Mouse (Mus musculus) kidney, embryonic 15.5 days (tissue): ENCODE results near the gene Repin1. TPM values are rescaled to one million over a fixed set of nuclear protein-coding genes. Genes with fewer than 3 reads are reported as not detected.
A peak's percentile ranks its signal among the peaks of the same experiment; 100 is the strongest.

ENCODE experiments used
- ATAC-seq: fragments of 200-750 bp; cut with Nextera tagmentation; replicated peaks from 2 replicates; pipeline ENCODE4 v1.8.0; 2017; ENCODE audit warnings: moderate TSS enrichment; ENCODE audit not compliant: low FRiP score
- H3K27ac ChIP-seq: fragments of 300-500 bp; sonication (generic); 2 replicates; pipeline ENCODE4 v1.5.1; 2015; ENCODE audit warnings: mild to moderate bottlenecking, inconsistent platforms
- H3K27me3 ChIP-seq: fragments of 300-500 bp; sonication (generic); 2 replicates; pipeline ENCODE4 v1.6.1; 2015; ENCODE audit warnings: inconsistent platforms
- H3K36me3 ChIP-seq: fragments of 300-500 bp; sonication (generic); 2 replicates; pipeline ENCODE4 v1.6.1; 2015; ENCODE audit warnings: inconsistent platforms
- H3K4me1 ChIP-seq: fragments of 300-500 bp; sonication (generic); 2 replicates; pipeline ENCODE4 v1.6.1; 2015; ENCODE audit warnings: inconsistent platforms
- H3K4me2 ChIP-seq: fragments of 300-500 bp; sonication (generic); 2 replicates; pipeline ENCODE4 v1.6.1; 2015; ENCODE audit warnings: moderate library complexity, mild to moderate bottlenecking, inconsistent platforms
- H3K4me3 ChIP-seq: fragments of 300-500 bp; sonication (generic); replicated peaks from 2 replicates; pipeline ENCODE4 v1.5.1; 2015; ENCODE audit warnings: mild to moderate bottlenecking, inconsistent platforms
- H3K9ac ChIP-seq: fragments of 300-500 bp; sonication (generic); 2 replicates; pipeline ENCODE4 v1.6.1; 2015; ENCODE audit warnings: mild to moderate bottlenecking, inconsistent platforms
- H3K9me3 ChIP-seq: fragments of 300-500 bp; sonication (generic); replicated peaks from 2 replicates; pipeline ENCODE4 v1.6.1; 2016; ENCODE audit warnings: inconsistent platforms
- WGBS: fragments of 180-500 bp; shearing (Covaris S2); methylation state at CpG from one replicate; pipeline ENCODE4 v1.1.7; 2015; ENCODE audit warnings: mixed read lengths; 5-methylcytosine and 5-hydroxymethylcytosine counted together
- polyA plus RNA-seq: library from polyadenylated mRNA; unstranded; fragments of >200 nt; fragmentation: Nextera tagmentation; extraction: Ambion mirVana; gene quantifications from 2 replicates; pipeline ENCODE4 v1.2.1, GENCODE M21; 2015

Repin1 gene
- polyA plus RNA-seq, 1 experiment from 2014 or later: 47.3 TPM

DNA sequence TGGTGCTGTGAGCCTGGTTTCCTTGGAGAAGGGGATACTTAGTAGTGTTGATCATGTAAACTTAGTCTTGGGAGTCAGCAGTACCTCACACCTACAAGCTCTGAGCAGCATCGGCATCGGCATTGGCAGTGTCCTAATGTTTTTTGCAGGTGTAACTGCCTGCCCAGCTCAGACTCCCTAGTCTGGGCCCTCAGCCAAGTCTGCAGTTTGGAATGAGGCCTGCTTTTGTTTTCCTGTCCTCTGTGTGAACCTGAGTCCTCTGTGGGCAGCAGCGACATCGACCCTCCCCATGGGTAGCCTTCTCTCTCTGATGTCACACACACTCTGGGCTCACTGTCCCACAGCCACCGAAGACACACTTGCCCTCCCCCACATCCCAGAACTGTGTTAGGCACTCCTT, 27.4 kb upstream of the Repin1 start:
- 25% methylated on average over 5 of the region's 5 CpGs for WGBS
- Histone ChIP-seq H3K27ac (peak overlapping the region; percentile 67), H3K9me3 (no peaks in the 10 kb centered on the region), H3K4me2 (no peak overlapping the region), H3K9ac (no peak overlapping the region), H3K4me3 (no peak overlapping the region), H3K36me3 (peaks cover 6% of the 10 kb centered on the region), H3K27me3 (no peaks in the 10 kb centered on the region), H3K4me1 (peaks cover 34% of the 10 kb centered on the region)
- peak; percentile 26 for ATAC-seq

- Histone ChIP-seq H3K9ac (no peak overlapping the region), H3K36me3 (peaks cover 6% of the 10 kb centered on the region; the same call in 1 of the 2 replicates), H3K4me1 (peaks cover 54% of the 10 kb centered on the region), H3K9me3 (no peaks in the 10 kb centered on the region), H3K27ac (peak overlapping the region; percentile 82), H3K27me3 (no peaks in the 10 kb centered on the region), H3K4me2 (no peak overlapping the region), H3K4me3 (no peak overlapping the region)
- 57% methylated on average over 21 of the region's 21 CpGs for WGBS
- peak; percentile 31 for ATAC-seq
Measured at GRCm38 (mm10) chr6:48568036-48568984, 25.4 kb upstream of the Repin1 start.

DNA sequence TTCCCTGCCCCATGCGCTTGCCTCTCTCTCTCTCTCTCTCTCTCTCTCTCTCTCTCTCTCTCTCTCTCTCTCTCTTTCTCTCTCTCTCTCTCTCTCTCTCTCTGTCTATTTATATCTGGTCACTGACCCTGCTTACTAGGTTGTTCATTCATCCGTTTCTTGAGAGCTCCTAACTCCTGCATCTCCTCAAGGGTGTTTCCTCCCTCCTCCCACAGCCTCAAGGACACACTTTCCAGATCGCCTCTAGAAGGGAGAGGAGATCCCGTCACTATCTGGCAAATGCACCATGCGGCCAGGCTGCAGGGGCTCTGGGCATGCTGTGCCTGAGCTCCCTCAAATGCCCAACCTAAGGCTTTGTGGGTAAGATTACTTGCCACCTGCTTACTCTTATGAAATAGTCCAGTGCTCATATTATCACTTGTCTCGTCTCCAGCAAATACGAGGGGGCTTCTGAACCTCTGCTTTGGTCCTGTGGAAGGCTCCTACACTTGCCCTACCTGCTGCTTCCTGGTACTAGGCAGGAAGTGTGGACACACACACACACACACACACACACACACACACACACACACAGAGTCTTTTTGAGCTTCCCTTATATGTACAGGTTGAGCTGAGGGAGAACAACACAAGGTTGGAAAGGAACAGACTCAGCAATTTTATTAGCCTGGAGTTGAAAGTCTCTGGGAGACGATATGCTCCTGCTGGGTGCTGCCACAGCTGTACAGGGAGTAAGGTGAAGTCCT, 24.4 kb upstream of the Repin1 start:
- no peak overlapping the region for H3K4me2 ChIP-seq
- no peak for ATAC-seq
- 59% methylated on average over 8 of the region's 8 CpGs for WGBS
- H3K27me3 ChIP-seq: no peaks in the 10 kb centered on the region
- H3K4me3 ChIP-seq: no peak overlapping the region
- no peak overlapping the region for H3K9ac ChIP-seq
- no peaks in the 10 kb centered on the region for H3K9me3 ChIP-seq
- H3K4me1 ChIP-seq: peaks cover 55% of the 10 kb centered on the region
- H3K36me3 ChIP-seq: peaks cover 6% of the 10 kb centered on the region; the same call in 1 of the 2 replicates
- peak overlapping the region; percentile 82 for H3K27ac ChIP-seq

DNA sequence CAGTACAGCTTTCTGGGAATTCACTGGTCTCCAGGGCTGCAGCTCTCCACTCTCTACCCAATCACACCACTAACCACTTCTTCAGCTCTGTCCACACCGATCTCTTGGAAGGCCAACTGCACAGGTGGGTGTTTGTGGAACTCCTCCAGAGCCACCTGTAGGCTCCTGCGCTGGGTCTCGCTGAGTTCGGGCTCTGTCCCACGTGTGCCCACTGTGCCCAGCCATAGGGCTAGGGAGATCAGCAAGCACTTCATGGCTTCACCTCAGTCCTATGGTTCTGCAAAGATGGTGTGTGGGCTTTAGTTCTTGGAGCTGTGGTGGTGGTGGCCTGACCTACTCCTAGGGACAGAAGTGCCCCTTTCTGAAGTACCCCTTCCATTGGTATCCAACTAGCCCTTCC, 21.7 kb upstream of the Repin1 start:
- Histone ChIP-seq H3K9ac (no peak overlapping the region), H3K4me2 (peak overlapping the region; percentile 47), H3K9me3 (no peaks in the 10 kb centered on the region), H3K27me3 (no peaks in the 10 kb centered on the region), H3K27ac (peak overlapping the region; percentile 75), H3K4me3 (peak overlapping the region; percentile 12), H3K36me3 (no peaks in the 10 kb centered on the region), H3K4me1 (peaks cover 41% of the 10 kb centered on the region)
- ATAC-seq: no peak
- WGBS: 91% methylated on average over 5 of the region's 5 CpGs

GRCm38 (mm10) chr6:48572572-48573061, 21.1 kb upstream of the Repin1 start, which contains the start of gene Rarres2:
Gene Rarres2, minus strand, starts transcription at chr6:48572789.
- peak within 1 kb of the TSS; percentile 47 for H3K4me2 ChIP-seq
- ATAC-seq: peak; percentile 58
- H3K36me3 ChIP-seq: no peaks in the 10 kb centered on the region
- peaks cover 43% of the 10 kb centered on the region for H3K4me1 ChIP-seq
- H3K9me3 ChIP-seq: no peaks in the 10 kb centered on the region
- peak within 1 kb of the TSS; percentile 12 for H3K4me3 ChIP-seq
- 10% methylated on average over 6 of the region's 6 CpGs for WGBS
- H3K27ac ChIP-seq: peak within 1 kb of the TSS; percentile 75
- H3K9ac ChIP-seq: no peak within 1 kb of the TSS
- no peaks in the 10 kb centered on the region for H3K27me3 ChIP-seq

GRCm38 (mm10) chr6:48573280-48573679, 20.4 kb upstream of the Repin1 start:
- H3K36me3 ChIP-seq: no peaks in the 10 kb centered on the region
- H3K9ac ChIP-seq: no peak overlapping the region
- no peaks in the 10 kb centered on the region for H3K27me3 ChIP-seq
- no peak overlapping the region for H3K4me3 ChIP-seq
- H3K4me1 ChIP-seq: peaks cover 43% of the 10 kb centered on the region
- no peaks in the 10 kb centered on the region for H3K9me3 ChIP-seq
- peak; percentile 49; the same call in 1 of the 2 replicates for ATAC-seq
- H3K4me2 ChIP-seq: no peak overlapping the region
- WGBS: 25% methylated on average over 10 of the region's 10 CpGs
- H3K27ac ChIP-seq: peak overlapping the region; percentile 72

DNA sequence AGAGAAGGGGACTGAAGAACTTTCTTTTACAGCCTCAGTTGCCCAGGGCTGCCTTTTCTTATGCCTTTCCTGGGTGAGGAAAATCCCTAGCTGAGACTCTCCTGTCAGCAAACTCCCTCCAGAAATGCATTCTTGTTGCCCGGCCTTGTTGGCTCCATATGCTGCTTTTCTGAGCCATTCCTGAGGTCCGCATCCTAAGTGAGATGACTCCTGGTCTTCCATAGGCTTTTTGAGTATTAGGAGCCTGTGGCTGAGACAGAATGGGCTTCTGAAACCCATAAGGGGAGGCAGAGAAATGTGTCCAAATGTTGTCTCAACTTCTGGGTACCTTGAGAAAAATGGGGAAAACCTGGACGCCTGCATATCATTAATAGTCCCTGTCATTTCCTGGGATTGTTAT, 19.7 kb upstream of the Repin1 start:
- 72% methylated on average over 3 of the region's 3 CpGs for WGBS
- Histone ChIP-seq H3K9me3 (no peaks in the 10 kb centered on the region), H3K4me1 (peaks cover 41% of the 10 kb centered on the region), H3K4me3 (no peak overlapping the region), H3K9ac (no peak overlapping the region), H3K4me2 (no peak overlapping the region), H3K36me3 (no peaks in the 10 kb centered on the region), H3K27ac (no peak overlapping the region), H3K27me3 (no peaks in the 10 kb centered on the region)
- ATAC-seq: no peak

- Histone ChIP-seq H3K9ac (no peak overlapping the region), H3K4me2 (no peak overlapping the region), H3K36me3 (no peaks in the 10 kb centered on the region), H3K4me3 (no peak overlapping the region), H3K27me3 (no peaks in the 10 kb centered on the region), H3K27ac (peak overlapping the region; percentile 61; the same call in 1 of the 2 replicates), H3K4me1 (peaks cover 18% of the 10 kb centered on the region), H3K9me3 (no peaks in the 10 kb centered on the region)
- WGBS: 24% methylated on average over 5 of the region's 5 CpGs
- ATAC-seq: no peak
Measured at GRCm38 (mm10) chr6:48578736-48579135, 14.9 kb upstream of the Repin1 start.

GRCm38 (mm10) chr6:48579215-48579648, 14.5 kb upstream of the Repin1 start:
- ATAC-seq: 0 out of 2 replicates have a peak, but pooled peaks have one; percentile 12
- H3K9me3 ChIP-seq: no peaks in the 10 kb centered on the region

DNA sequence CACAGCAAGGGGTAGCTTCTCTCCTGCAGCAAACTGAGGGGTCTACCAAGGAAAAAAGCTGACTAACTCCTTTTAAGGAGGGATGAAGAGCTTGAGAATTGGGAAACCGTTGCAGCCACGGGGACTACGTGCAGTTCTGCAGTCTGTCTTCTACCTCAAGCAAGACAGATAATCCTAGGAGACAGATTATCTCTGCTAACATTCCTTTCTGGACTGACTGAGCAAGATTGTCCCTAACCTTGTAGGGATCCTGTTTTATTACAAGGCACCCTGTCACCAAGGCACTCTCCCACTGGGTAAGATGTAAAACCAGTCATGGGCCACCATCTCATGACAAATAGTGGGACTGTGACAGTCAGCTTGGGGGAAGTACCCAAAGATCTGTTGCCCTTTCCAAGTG, 12.4 kb upstream of the Repin1 start:
- no peak for ATAC-seq
- no peak overlapping the region for H3K9ac ChIP-seq
- H3K4me1 ChIP-seq: peaks cover 18% of the 10 kb centered on the region
- H3K27ac ChIP-seq: no peak overlapping the region
- H3K27me3 ChIP-seq: no peaks in the 10 kb centered on the region
- no peaks in the 10 kb centered on the region for H3K36me3 ChIP-seq
- 62% methylated on average over 3 of the region's 3 CpGs for WGBS
- H3K4me3 ChIP-seq: no peak overlapping the region
- no peak overlapping the region for H3K4me2 ChIP-seq
- H3K9me3 ChIP-seq: no peaks in the 10 kb centered on the region

More at GRCm38 (mm10) chr6:48579215-48579648, 14.5 kb upstream of the Repin1 start:
- no peak overlapping the region for H3K9ac ChIP-seq
- H3K36me3 ChIP-seq: no peaks in the 10 kb centered on the region
- H3K4me1 ChIP-seq: peaks cover 18% of the 10 kb centered on the region
- 26% methylated on average over 5 of the region's 5 CpGs for WGBS
- H3K27me3 ChIP-seq: no peaks in the 10 kb centered on the region
- H3K4me3 ChIP-seq: no peak overlapping the region
- peak overlapping the region; percentile 61 for H3K27ac ChIP-seq
- H3K4me2 ChIP-seq: peak overlapping the region; percentile 6; the same call in 1 of the 2 replicates

DNA sequence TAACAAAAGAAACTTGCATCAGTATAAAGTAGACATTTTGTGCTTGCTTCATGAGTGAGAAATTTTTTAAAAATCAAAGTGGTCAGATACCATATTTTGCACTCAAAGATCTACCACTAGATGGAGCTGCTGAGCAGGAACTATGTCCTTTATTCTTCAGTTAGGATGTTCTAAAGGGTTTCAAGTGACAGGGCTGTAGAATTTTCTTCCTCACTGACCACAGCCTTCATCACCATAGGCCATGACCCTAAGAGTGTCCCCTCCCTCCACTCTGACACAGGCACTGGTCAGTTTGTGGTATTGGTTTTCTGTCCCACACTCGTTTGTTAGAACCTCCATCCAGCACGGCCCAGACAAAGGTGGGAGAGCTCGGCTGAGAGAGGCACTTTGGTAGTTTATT, 11.6 kb upstream of the Repin1 start:
- no peak overlapping the region for H3K4me3 ChIP-seq
- no peak overlapping the region for H3K4me2 ChIP-seq
- no peaks in the 10 kb centered on the region for H3K9me3 ChIP-seq
- H3K27ac ChIP-seq: no peak overlapping the region
- H3K9ac ChIP-seq: no peak overlapping the region
- H3K4me1 ChIP-seq: peaks cover 18% of the 10 kb centered on the region
- H3K27me3 ChIP-seq: no peaks in the 10 kb centered on the region
- ATAC-seq: no peak
- H3K36me3 ChIP-seq: no peaks in the 10 kb centered on the region
- 55% methylated on average over 3 of the region's 3 CpGs for WGBS
